Mouse (Mus musculus) cerebellum, adult 18-20 months (tissue): ENCODE measurements around the gene Ppfibp1.

Experiments
- DNase-seq, 2 experiments: peaks; one replicate each; pipeline ENCODE4 v3.0.0; 2021

Gene Ppfibp1

GRCm38 (mm10) chr6:147051666-147052065 is 163.4 kb downstream of the Ppfibp1 start:
- DNase-seq = no peak

GRCm38 (mm10) chr6:147052440-147052839 is 164.2 kb downstream of the Ppfibp1 start:
- DNase-seq = no peak

GRCm38 (mm10) chr6:147053785-147054646 is 165.7 kb downstream of the Ppfibp1 start:
- DNase-seq = no peak

- DNase-seq = no peak
Observed at GRCm38 (mm10) chr6:147055374-147055977, 167.2 kb downstream of the Ppfibp1 start.

- DNase-seq = no peak
Observed at GRCm38 (mm10) chr6:147059326-147059725, 171.0 kb downstream of the Ppfibp1 start.

GRCm38 (mm10) chr6:147061630-147062029 is 173.3 kb downstream of the Ppfibp1 start:
- DNase-seq = no peak

- no peak for DNase-seq
Observed at GRCm38 (mm10) chr6:147062034-147062433, 173.7 kb downstream of the Ppfibp1 start.

- no peak for DNase-seq
Observed at GRCm38 (mm10) chr6:147062694-147063093, 174.4 kb downstream of the Ppfibp1 start.

- DNase-seq = no peak
Observed at GRCm38 (mm10) chr6:147064226-147064943, 176.1 kb downstream of the Ppfibp1 start.

GRCm38 (mm10) chr6:147064944-147065261 is 176.6 kb downstream of the Ppfibp1 start:
- no peak for DNase-seq

- DNase-seq = no peak
Observed at GRCm38 (mm10) chr6:147075808-147076387, 187.6 kb downstream of the Ppfibp1 start.

GRCm38 (mm10) chr6:147076878-147077277 is 188.6 kb downstream of the Ppfibp1 start:
- DNase-seq = no peak

- no peak for DNase-seq
Observed at GRCm38 (mm10) chr6:147079919-147080318, 191.6 kb downstream of the Ppfibp1 start.
